Mouse (Mus musculus): ENCODE results near the gene Dgkq. TPM values are rescaled to one million over a fixed set of nuclear protein-coding genes. Genes with fewer than 3 reads are reported as not detected.

Dgkq gene
- total RNA-seq, 2 experiments from 2014 or later = 0.96 to 1.3 TPM

GRCm38 (mm10) chr5:108628891-108629633 is 40.4 kb downstream of the Dgkq start:
- ATAC-seq (replicated peaks; ENCODE audit: low FRiP score, poor library complexity, severe bottlenecking) = peak; percentile 76

GRCm38 (mm10) chr5:108626050-108626660 is 43.3 kb downstream of the Dgkq start:
- no peak for ATAC-seq (replicated peaks; ENCODE audit: low FRiP score, poor library complexity, severe bottlenecking)

GRCm38 (mm10) chr5:108621870-108622269 is 47.6 kb downstream of the Dgkq start:
- ATAC-seq (replicated peaks; ENCODE audit: low FRiP score, poor library complexity, severe bottlenecking) = no peak

GRCm38 (mm10) chr5:108610426-108610825 is 59.0 kb downstream of the Dgkq start:
- no peak for ATAC-seq (replicated peaks; ENCODE audit: low FRiP score, poor library complexity, severe bottlenecking)

GRCm38 (mm10) chr5:108602537-108602936 is 66.9 kb downstream of the Dgkq start:
- ATAC-seq (replicated peaks; ENCODE audit: low FRiP score, poor library complexity, severe bottlenecking) = no peak

GRCm38 (mm10) chr5:108599923-108600322 is 69.5 kb downstream of the Dgkq start:
- ATAC-seq (replicated peaks; ENCODE audit: low FRiP score, poor library complexity, severe bottlenecking) = no peak

Other genes with a start within 250 kb of the Dgkq start
- gene Atp5k, start 235.2 kb downstream of the Dgkq start, total RNA-seq (2015; ENCODE audit: low replicate concordance) = 69.9 and 81.5 TPM in 2 replicates
- gene Atp5k, start 235.2 kb downstream of the Dgkq start, total RNA-seq (2017; ENCODE audit: low replicate concordance) = 31.2 and 92.7 TPM in 2 replicates
- 1.0 and 1.5 TPM in 2 replicates for gene Mfsd7a, start 220.8 kb downstream of the Dgkq start, total RNA-seq (2015; ENCODE audit: low replicate concordance)
- gene Mfsd7a, start 220.8 kb downstream of the Dgkq start, total RNA-seq (2017; ENCODE audit: low replicate concordance) = 0.43 TPM in 1 of 2 replicates, not detected in the other
- 2.5 and 10.9 TPM in 2 replicates for gene Pcgf3, start 208.4 kb downstream of the Dgkq start, total RNA-seq (2015; ENCODE audit: low replicate concordance)
- 2.6 and 7.7 TPM in 2 replicates for gene Pcgf3, start 208.4 kb downstream of the Dgkq start, total RNA-seq (2017; ENCODE audit: low replicate concordance)
- gene Cplx1, start 119.6 kb downstream of the Dgkq start, total RNA-seq (2015; ENCODE audit: low replicate concordance) = not detected in 2 replicates
- not detected in 2 replicates for gene Cplx1, start 119.6 kb downstream of the Dgkq start, total RNA-seq (2017; ENCODE audit: low replicate concordance)
- 24.8 and 36.8 TPM in 2 replicates for gene Gak, start 39.9 kb downstream of the Dgkq start, total RNA-seq (2015; ENCODE audit: low replicate concordance)
- 25.4 and 31.9 TPM in 2 replicates for gene Gak, start 39.9 kb downstream of the Dgkq start, total RNA-seq (2017; ENCODE audit: low replicate concordance)
- gene Tmem175, start 39.9 kb downstream of the Dgkq start, total RNA-seq (2015; ENCODE audit: low replicate concordance) = 3.1 and 12.5 TPM in 2 replicates
- gene Tmem175, start 39.9 kb downstream of the Dgkq start, total RNA-seq (2017; ENCODE audit: low replicate concordance) = 0.70 and 9.2 TPM in 2 replicates
- 2.9 and 8.8 TPM in 2 replicates for gene Idua, start 9.3 kb downstream of the Dgkq start, total RNA-seq (2015; ENCODE audit: low replicate concordance)
- gene Idua, start 9.3 kb downstream of the Dgkq start, total RNA-seq (2017; ENCODE audit: low replicate concordance) = 1.1 and 2.7 TPM in 2 replicates
- 0.38 and 3.3 TPM in 2 replicates for gene Slc26a1, start 5.9 kb upstream of the Dgkq start, total RNA-seq (2015; ENCODE audit: low replicate concordance)
- gene Slc26a1, start 5.9 kb upstream of the Dgkq start, total RNA-seq (2017; ENCODE audit: low replicate concordance) = 0.68 and 1.4 TPM in 2 replicates
- 14.0 and 15.2 TPM in 2 replicates for gene Fgfrl1, start 22.7 kb upstream of the Dgkq start, total RNA-seq (2015; ENCODE audit: low replicate concordance)
- 18.5 and 21.0 TPM in 2 replicates for gene Fgfrl1, start 22.7 kb upstream of the Dgkq start, total RNA-seq (2017; ENCODE audit: low replicate concordance)
- gene Rnf212, start 105.3 kb upstream of the Dgkq start, total RNA-seq (2015; ENCODE audit: low replicate concordance) = 2.5 TPM in 1 of 2 replicates, not detected in the other
- gene Rnf212, start 105.3 kb upstream of the Dgkq start, total RNA-seq (2017; ENCODE audit: low replicate concordance) = 3.1 and 5.5 TPM in 2 replicates
- gene Tmed11, start 125.7 kb upstream of the Dgkq start, total RNA-seq (2015; ENCODE audit: low replicate concordance) = not detected in 2 replicates
- gene Tmed11, start 125.7 kb upstream of the Dgkq start, total RNA-seq (2017; ENCODE audit: low replicate concordance) = not detected in 2 replicates
- not detected in 2 replicates for gene Vmn2r8, start 139.2 kb upstream of the Dgkq start, total RNA-seq (2015; ENCODE audit: low replicate concordance)
- not detected in 2 replicates for gene Vmn2r8, start 139.2 kb upstream of the Dgkq start, total RNA-seq (2017; ENCODE audit: low replicate concordance)
- gene Vmn2r9, start 182.9 kb upstream of the Dgkq start, total RNA-seq (2015; ENCODE audit: low replicate concordance) = not detected in 2 replicates
- not detected in 2 replicates for gene Vmn2r9, start 182.9 kb upstream of the Dgkq start, total RNA-seq (2017; ENCODE audit: low replicate concordance)